Mouse (Mus musculus) right cerebral cortex, adult 18-20 months (tissue): ENCODE results near the gene Sbpl.

Experiments
- DNase-seq: peaks from one replicate; pipeline ENCODE4 v3.0.0; 2022; ENCODE audit warnings: mixed read lengths

Gene Sbpl

DNA sequence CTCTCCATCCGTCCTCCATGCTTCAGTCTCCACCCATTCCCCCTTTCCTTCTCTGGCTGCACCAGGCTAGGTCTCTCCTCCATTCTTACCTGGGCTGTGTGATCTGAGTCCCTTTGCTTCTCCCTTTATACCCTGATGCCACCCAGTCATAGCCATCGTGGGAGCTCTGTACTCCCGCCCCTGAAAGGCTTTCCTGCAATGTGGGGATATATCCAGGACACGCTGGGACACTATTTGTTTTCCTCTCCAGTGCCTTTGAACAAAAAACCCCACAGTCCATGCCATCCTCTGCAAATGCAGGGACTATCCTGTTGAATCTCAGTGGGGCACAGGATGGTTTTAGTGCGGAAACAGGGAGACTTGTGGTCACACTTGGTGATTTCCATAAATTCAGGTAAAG is at the start of gene Sbpl:
Gene Sbpl (minus strand): TSS at position 101 of the 400 bp plus-strand sequence.
- no peak for DNase-seq

- DNase-seq: no peak
These were observed 49.1 kb upstream of the Sbpl start for GRCm38 (mm10) chr17:24004071-24004665.

DNA sequence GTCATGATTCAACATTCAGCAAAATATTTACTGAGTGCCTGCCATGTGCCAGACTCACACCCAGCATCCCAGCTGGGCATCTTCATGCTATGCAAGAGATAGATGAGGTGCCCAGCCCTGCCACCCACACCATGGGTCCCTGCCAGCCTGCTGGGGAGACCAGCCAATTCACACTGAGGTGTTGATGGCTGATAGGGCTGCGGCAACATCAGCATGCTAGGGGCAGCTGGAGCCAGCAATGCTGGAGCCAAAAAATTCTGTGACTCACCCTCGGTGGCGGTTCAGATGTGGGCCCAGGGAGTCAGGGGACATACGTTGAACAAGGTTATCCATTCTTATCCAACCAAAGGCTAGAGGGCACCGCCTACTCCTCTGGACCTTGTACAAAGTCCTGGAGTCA is 45.3 kb upstream of the Sbpl start:
- DNase-seq: peak; percentile 91

DNA sequence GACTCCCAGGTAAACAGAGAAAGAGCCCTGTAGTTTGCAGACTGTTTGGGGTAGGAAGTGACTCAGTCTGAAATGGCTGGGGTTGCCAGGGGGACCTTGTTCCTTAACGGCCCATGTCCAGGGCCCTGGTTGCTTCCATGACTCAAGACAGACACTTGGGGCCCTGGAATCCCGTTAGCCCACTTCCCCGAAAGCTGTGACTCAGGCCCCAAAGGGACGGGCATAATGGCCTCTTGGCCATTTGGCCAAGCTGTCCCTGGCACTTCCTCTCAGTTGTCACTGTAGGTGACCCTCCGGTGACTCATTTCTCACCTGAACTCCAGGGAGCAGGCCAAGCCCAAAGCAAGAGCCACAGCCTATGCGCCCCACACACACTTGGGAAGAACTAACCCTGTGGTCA is 43.3 kb upstream of the Sbpl start:
- no peak for DNase-seq

DNA sequence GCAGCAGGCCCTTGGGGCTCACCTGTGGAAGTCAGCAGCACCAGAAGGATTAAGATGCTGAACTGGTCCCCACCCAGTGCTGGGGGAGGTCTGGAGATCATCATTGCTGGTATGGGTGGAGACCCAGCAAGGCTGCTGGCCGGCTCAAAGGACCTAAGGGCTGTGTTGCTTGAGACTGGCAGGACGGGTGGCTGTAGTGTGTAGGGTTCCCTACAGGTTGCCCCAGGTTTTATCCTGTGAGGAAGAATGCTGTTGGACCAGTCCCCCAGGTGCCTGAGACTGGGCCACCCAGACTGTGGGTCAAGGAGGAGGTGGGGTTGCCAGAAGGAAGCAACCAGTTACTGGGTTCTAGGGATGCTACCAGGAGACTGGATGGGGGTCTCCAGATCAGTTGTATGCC is 42.8 kb upstream of the Sbpl start, which contains the start of gene Prss22:
Gene Prss22 (minus strand): TSS at position 200 of the 400 bp plus-strand sequence.
- DNase-seq: no peak

DNA sequence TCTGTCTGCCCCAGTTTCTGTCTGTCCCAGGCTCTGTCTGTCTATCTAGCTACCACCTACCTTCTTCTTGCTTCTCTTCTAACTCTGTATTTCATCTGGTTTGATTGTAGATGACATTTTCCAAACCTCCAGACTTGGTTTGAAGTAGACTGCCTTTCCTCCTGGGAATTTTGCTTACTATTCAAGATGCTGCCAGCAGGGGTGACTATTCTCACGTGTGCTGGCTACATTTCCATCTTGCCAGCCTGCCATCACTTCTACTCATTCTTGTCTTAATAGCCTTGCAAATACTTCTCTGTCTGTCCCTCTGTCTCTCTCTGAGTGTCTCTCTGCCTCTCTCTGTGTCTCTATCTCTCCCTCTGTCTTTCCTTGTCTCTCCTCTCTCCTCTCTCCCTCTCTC is 40.3 kb upstream of the Sbpl start:
- DNase-seq: no peak

DNA sequence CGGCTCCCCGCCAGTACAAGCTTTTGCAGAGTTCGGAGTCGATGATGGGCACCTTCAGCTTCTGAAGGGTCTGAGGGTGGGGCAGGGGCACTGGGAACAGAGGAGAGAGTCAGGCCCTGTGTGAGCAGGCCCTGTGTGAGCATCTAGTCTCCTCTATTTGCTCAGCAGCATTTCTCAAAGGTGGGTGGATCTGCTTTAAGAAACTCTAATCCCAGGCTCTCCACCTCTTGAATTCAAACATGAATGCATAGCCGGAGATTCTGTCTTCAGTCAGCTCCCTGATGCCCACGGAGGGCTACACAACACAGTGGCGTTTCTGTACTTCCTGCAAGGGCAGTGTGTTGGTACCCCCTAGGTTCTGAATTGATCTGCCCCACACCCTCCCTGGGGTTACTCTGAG is 39.6 kb upstream of the Sbpl start:
- DNase-seq: no peak

- DNase-seq: peak; percentile 93
These were observed 38.7 kb upstream of the Sbpl start for GRCm38 (mm10) chr17:23993559-23994428.

GRCm38 (mm10) chr17:23992789-23993553 is 37.9 kb upstream of the Sbpl start:
- DNase-seq: no peak

GRCm38 (mm10) chr17:23989802-23990201 is 34.7 kb upstream of the Sbpl start:
- no peak for DNase-seq

GRCm38 (mm10) chr17:23984989-23985388 is 29.9 kb upstream of the Sbpl start:
- no peak for DNase-seq

GRCm38 (mm10) chr17:23982912-23983311 is 27.8 kb upstream of the Sbpl start:
- no peak for DNase-seq

DNA sequence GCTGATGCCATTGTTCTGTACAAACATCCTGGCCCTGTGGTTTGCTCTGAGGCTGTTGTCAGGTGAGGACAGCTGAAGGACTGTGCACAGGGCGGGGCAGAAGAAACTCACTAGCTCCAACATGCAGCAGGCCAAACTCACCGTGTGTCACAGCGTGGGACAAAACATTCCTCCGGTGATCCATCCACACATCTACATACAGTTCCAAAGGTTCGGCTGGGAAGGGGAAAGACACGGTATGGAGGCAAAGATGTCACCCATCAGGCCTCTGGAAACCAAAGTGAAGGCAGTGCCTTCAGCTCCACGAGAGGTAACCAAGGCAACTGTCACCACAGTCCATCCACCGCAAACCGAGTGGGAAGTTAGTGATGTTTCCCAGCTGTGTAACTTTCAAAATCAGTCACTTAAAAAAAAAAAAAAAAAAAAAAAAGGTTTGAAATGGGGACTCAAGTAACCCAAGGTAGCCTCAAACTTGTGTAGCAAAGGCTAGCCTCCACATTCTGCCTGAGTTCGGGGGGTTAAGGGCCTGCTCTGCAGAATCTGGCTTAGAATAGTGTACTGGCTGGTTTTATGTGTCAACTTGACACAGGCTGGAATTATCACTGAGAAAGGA is 25.3 kb upstream of the Sbpl start, which contains the start of gene Prss30:
Gene Prss30 (minus strand): TSS at position 270 of the 613 bp plus-strand sequence.
- DNase-seq: no peak

DNA sequence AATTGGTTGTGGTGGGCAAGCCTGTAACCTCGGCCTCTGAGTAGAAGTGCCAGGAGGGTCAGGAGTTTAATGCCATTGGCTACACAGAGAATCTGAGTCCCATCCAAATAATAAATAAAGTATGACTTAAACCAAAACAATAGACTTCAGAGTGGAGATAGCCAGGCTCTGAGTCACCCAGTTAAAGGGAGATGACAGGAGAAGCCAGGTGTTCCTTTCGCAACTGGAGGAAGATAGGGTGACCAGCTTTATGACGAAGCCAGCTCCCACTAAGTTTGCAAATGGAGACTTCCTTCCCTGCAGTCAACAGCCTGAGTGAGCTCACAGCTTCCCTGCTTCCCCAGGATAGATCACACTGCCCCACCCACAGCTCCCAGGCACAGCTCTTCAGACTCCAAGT is 24.4 kb upstream of the Sbpl start:
- no peak for DNase-seq

- no peak for DNase-seq
These were observed 21.6 kb upstream of the Sbpl start for GRCm38 (mm10) chr17:23976665-23977064.

DNA sequence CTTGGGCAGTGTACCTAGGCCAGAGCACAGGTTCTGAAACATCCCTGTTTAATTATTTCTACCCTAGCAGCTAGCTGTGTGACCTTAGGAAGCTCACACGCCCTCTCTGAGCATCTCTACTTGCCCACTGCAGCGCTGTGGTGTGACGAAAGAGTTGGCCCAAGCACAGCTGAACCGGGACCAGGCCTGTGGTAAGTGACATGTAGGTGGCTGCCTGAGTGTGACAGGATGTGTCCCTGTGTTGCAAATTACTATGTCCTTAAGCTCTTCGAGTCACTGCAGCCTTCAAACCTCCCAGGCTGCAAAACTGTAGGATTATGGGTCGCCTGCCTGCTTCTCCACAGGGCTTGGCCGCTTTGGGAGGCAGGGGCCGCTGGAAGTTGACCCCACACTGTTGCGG is 16.2 kb upstream of the Sbpl start:
- no peak for DNase-seq

GRCm38 (mm10) chr17:23969231-23969630 is 14.2 kb upstream of the Sbpl start:
- DNase-seq: peak; percentile 69

- DNase-seq: no peak
These were observed 13.7 kb upstream of the Sbpl start for GRCm38 (mm10) chr17:23968780-23969179.

- no peak for DNase-seq
These were observed 11.8 kb upstream of the Sbpl start for GRCm38 (mm10) chr17:23966658-23967401.

GRCm38 (mm10) chr17:23965805-23966425 is 10.8 kb upstream of the Sbpl start:
- no peak for DNase-seq

- DNase-seq: no peak
These were observed 6.6 kb upstream of the Sbpl start for GRCm38 (mm10) chr17:23961573-23962122.
